Mouse (Mus musculus) activated CD4-positive, CD25-positive, alpha-beta regulatory T cell, adult 4 months (primary cell): ENCODE results near the gene Pnkd. TPM values are rescaled to one million over a fixed set of nuclear protein-coding genes. Genes with fewer than 3 reads are reported as not detected.
"Not testable (repeated sequence)": the region's sequence is repeated elsewhere in the genome, so short reads cannot be mapped to it uniquely, and the experiment has no call there.

ENCODE experiments used
- ATAC-seq: one replicate; pipeline ENCODE4 v1.8.0; 2017
- polyA plus RNA-seq, 2 experiments: library from polyadenylated mRNA; unstranded; fragments of 100-300 nt; shearing (Covaris generic); gene quantifications; one replicate each; pipeline ENCODE4 v1.2.1; 2017

Gene Pnkd
- polyA plus RNA-seq, 2 experiments from 2014 or later = 80.2 to 97.8 TPM

GRCm38 (mm10) chr1:74278988-74279387 is 5.7 kb upstream of the Pnkd start:
- no peak for ATAC-seq

GRCm38 (mm10) chr1:74280591-74281325 is 4.0 kb upstream of the Pnkd start:
- no peak for ATAC-seq

- no peak for ATAC-seq
Observed at GRCm38 (mm10) chr1:74281372-74281771, 3.4 kb upstream of the Pnkd start.

- ATAC-seq = no peak
Observed at GRCm38 (mm10) chr1:74281886-74282285, 2.8 kb upstream of the Pnkd start.

GRCm38 (mm10) chr1:74282896-74283625 is 1.7 kb upstream of the Pnkd start:
- no peak for ATAC-seq

- no peak for ATAC-seq
Observed at GRCm38 (mm10) chr1:74283686-74284463, 855 bp upstream of the Pnkd start.

GRCm38 (mm10) chr1:74285212-74286010 is 681 bp downstream of the Pnkd start:
- ATAC-seq = no peak

- ATAC-seq = not testable (repeated sequence)
Observed at GRCm38 (mm10) chr1:74286869-74287607, 2.3 kb downstream of the Pnkd start.

GRCm38 (mm10) chr1:74288327-74288726 is 3.6 kb downstream of the Pnkd start:
- no peak for ATAC-seq

- ATAC-seq = no peak
Observed at GRCm38 (mm10) chr1:74289248-74289647, 4.5 kb downstream of the Pnkd start.

- no peak for ATAC-seq
Observed at GRCm38 (mm10) chr1:74289740-74290139, 5.0 kb downstream of the Pnkd start.

- no peak for ATAC-seq
Observed at GRCm38 (mm10) chr1:74290141-74290540, 5.4 kb downstream of the Pnkd start.

- no peak for ATAC-seq
Observed at GRCm38 (mm10) chr1:74292331-74293020, 7.7 kb downstream of the Pnkd start.

GRCm38 (mm10) chr1:74293306-74293960 is 8.7 kb downstream of the Pnkd start:
- no peak for ATAC-seq

GRCm38 (mm10) chr1:74294090-74294643 is 9.4 kb downstream of the Pnkd start:
- no peak for ATAC-seq

- no peak for ATAC-seq
Observed at GRCm38 (mm10) chr1:74294733-74295455, 10.2 kb downstream of the Pnkd start.

GRCm38 (mm10) chr1:74295456-74296171 is 10.9 kb downstream of the Pnkd start:
- ATAC-seq = peak; percentile 92

- ATAC-seq = no peak
Observed at GRCm38 (mm10) chr1:74296477-74296876, 11.7 kb downstream of the Pnkd start.

- ATAC-seq = no peak
Observed at GRCm38 (mm10) chr1:74297269-74297668, 12.5 kb downstream of the Pnkd start.
